In the genomic region with DNA sequence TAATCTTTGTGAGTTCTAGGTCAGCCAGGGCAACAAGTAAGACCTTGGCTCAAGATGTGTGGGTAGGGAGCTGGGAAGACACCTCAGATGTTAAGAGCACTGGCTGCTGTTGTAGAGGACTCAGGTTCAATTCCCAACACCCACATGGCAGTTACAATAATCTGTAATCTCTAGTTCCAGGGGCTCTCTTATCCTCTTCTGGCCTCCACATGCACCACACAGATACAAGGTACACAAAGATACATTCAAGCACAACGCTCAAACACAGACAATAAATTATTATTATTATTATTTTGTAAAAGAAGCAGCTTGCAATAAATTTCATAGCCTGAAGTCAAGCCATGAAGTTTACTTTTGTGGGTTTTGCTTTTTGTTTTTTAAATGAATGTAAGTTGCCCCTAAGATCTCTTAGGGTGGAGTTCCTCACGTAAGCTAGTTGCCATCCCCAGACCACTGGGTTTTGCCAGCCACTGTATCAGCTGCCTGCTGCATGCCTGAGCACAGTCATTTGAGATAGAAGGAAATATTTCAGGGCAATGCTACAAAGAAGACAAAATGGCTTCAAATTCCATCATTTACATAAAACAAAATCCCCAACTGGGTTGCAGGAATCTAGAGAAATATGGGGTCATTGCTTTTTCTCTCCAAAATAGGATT, we compare ENCODE assay signal across 15 mouse cellular contexts. TPM values are rescaled to one million over a fixed set of nuclear protein-coding genes. Genes with fewer than 3 reads are reported as not detected.
DNase-seq lines count a peak whose midpoint lies in the region; ATAC-seq and TF ChIP-seq lines count a peak whose summit lies in the region.
"Had no signal": no experiment of that assay in that cellular context is flagged by ENCODE, and none has a peak within 500 bp of the region (broad histone marks: within the 10 kb centered on the region; RNA-seq: fewer than 3 reads in every experiment).

No protein-coding gene starts in this region.

- no peaks in the 10 kb centered on the region for H3K36me3 ChIP-seq in intestine, embryonic 15.5 days
- no peaks in the 10 kb centered on the region for H3K36me3 ChIP-seq in intestine, postnatal 0 days (ENCODE audit: control insufficient read depth, insufficient read depth)
- no peaks in the 10 kb centered on the region for H3K36me3 ChIP-seq in forebrain, embryonic 16.5 days (ENCODE audit: control insufficient read depth, insufficient read depth)
- H3K36me3 ChIP-seq in liver, postnatal 0 days (replicated peaks; ENCODE audit: insufficient read depth, low read length) = peaks cover 4% of the 10 kb centered on the region; the same call in 1 of the 2 replicates
- H3K36me3 ChIP-seq: embryonic facial prominence, embryonic 12.5 days; kidney, embryonic 15.5 days; limb, embryonic 10.5 days; neural tube, embryonic 15.5 days had no signal

- H3K9ac ChIP-seq in intestine, embryonic 15.5 days = no peak overlapping the region
- no peak overlapping the region for H3K9ac ChIP-seq in intestine, postnatal 0 days (ENCODE audit: low read depth, low read length)
- H3K9ac ChIP-seq in forebrain, embryonic 16.5 days (replicated peaks; ENCODE audit: low read depth, low read length) = no peak overlapping the region
- H3K9ac ChIP-seq in liver, postnatal 0 days (replicated peaks) = 0 out of 2 replicates have a peak overlapping the region, but pooled peaks have one; percentile 21
- H3K9ac ChIP-seq: embryonic facial prominence, embryonic 12.5 days; kidney, embryonic 15.5 days; neural tube, embryonic 15.5 days had no signal

- no peaks in the 10 kb centered on the region for H3K9me3 ChIP-seq in intestine, embryonic 15.5 days
- no peaks in the 10 kb centered on the region for H3K9me3 ChIP-seq in intestine, postnatal 0 days (ENCODE audit: control insufficient read depth)
- H3K9me3 ChIP-seq in forebrain, embryonic 16.5 days (ENCODE audit: control insufficient read depth, low read length) = no peaks in the 10 kb centered on the region
- no peaks in the 10 kb centered on the region for H3K9me3 ChIP-seq in liver, postnatal 0 days (ENCODE audit: low read length)
- H3K9me3 ChIP-seq: embryonic facial prominence, embryonic 12.5 days; kidney, embryonic 15.5 days; limb, embryonic 10.5 days; neural tube, embryonic 15.5 days had no signal

- 87% methylated on average over 2 of the region's 2 CpGs for WGBS in intestine, embryonic 15.5 days
- WGBS in intestine, postnatal 0 days = 94% methylated on average over 2 of the region's 2 CpGs
- WGBS in forebrain, embryonic 16.5 days = 82% methylated on average over 2 of the region's 2 CpGs
- WGBS in liver, postnatal 0 days (ENCODE audit: insufficient replicate concordance) = 68% methylated on average over 2 of the region's 2 CpGs

- TF ChIP-seq EP300 in liver, postnatal 0 days (IDR thresholded peaks at IDR 0.05; ENCODE audit: low read depth) = peak; percentile 97

- no peaks in the 10 kb centered on the region for H3K27me3 ChIP-seq in intestine, embryonic 15.5 days (replicated peaks)
- H3K27me3 ChIP-seq in intestine, postnatal 0 days (replicated peaks; ENCODE audit: control insufficient read depth, insufficient read depth, low read length) = no peaks in the 10 kb centered on the region
- no peaks in the 10 kb centered on the region for H3K27me3 ChIP-seq in forebrain, embryonic 16.5 days (replicated peaks; ENCODE audit: control insufficient read depth, insufficient read depth, low read length)
- no peaks in the 10 kb centered on the region for H3K27me3 ChIP-seq in liver, postnatal 0 days (ENCODE audit: insufficient read depth, low read length)
- H3K27me3 ChIP-seq: embryonic facial prominence, embryonic 12.5 days; kidney, embryonic 15.5 days; neural tube, embryonic 15.5 days had no signal

- no peak overlapping the region for H3K27ac ChIP-seq in intestine, embryonic 15.5 days
- H3K27ac ChIP-seq in intestine, postnatal 0 days (ENCODE audit: low read depth, low read length) = no peak overlapping the region
- peak overlapping the region; percentile 70; the same call in 1 of the 2 replicates for H3K27ac ChIP-seq in forebrain, embryonic 16.5 days (ENCODE audit: low read length)
- H3K27ac ChIP-seq in liver, postnatal 0 days (ENCODE audit: low read depth) = peak overlapping the region; percentile 77
- H3K27ac ChIP-seq: embryonic facial prominence, embryonic 12.5 days; hindbrain, postnatal 0 days; kidney, embryonic 15.5 days; limb, embryonic 10.5 days; neural tube, embryonic 15.5 days had no signal

- no peak overlapping the region for H3K4me2 ChIP-seq in intestine, embryonic 15.5 days (replicated peaks)
- no peak overlapping the region for H3K4me2 ChIP-seq in intestine, postnatal 0 days (replicated peaks; ENCODE audit: low read depth)
- no peak overlapping the region for H3K4me2 ChIP-seq in forebrain, embryonic 16.5 days (ENCODE audit: low read length)
- H3K4me2 ChIP-seq in liver, postnatal 0 days (ENCODE audit: low read depth, low read length) = peak overlapping the region; percentile 52
- H3K4me2 ChIP-seq: embryonic facial prominence, embryonic 12.5 days; kidney, embryonic 15.5 days; neural tube, embryonic 15.5 days had no signal

- no peaks in the 10 kb centered on the region; the same call in 1 of the 2 replicates for H3K4me1 ChIP-seq in intestine, embryonic 15.5 days (replicated peaks)
- 0 out of 2 replicates have a peak, but pooled peaks cover 4% of the 10 kb centered on the region for H3K4me1 ChIP-seq in intestine, postnatal 0 days (replicated peaks; ENCODE audit: control insufficient read depth, insufficient read depth, low read length)
- peaks cover 7% of the 10 kb centered on the region; the same call in 1 of the 2 replicates for H3K4me1 ChIP-seq in forebrain, embryonic 16.5 days (replicated peaks; ENCODE audit: control insufficient read depth, insufficient read depth, low read length)
- H3K4me1 ChIP-seq in liver, postnatal 0 days (ENCODE audit: insufficient read depth) = peaks cover 59% of the 10 kb centered on the region
- H3K4me1 ChIP-seq: embryonic facial prominence, embryonic 12.5 days; neural tube, embryonic 15.5 days had no signal

- TF ChIP-seq CTCF in intestine, postnatal 0 days (IDR thresholded peaks at IDR 0.05; ENCODE audit: low read depth) = no peak
- TF ChIP-seq CTCF in liver, postnatal 0 days (IDR thresholded peaks at IDR 0.05; ENCODE audit: low read depth) = no peak

- ATAC-seq in intestine, embryonic 15.5 days = peak; percentile 58; the same call in 1 of the 2 replicates
- no peak for ATAC-seq in intestine, postnatal 0 days
- ATAC-seq in forebrain, embryonic 16.5 days = no peak
- ATAC-seq in liver, postnatal 0 days = peak; percentile 79
- ATAC-seq in cerebellum, adult (ENCODE audit: insufficient number of reproducible peaks, low FRiP score, low TSS enrichment) = no peak
- ATAC-seq: hindbrain, postnatal 0 days; lung, postnatal 0 days had no signal

- peak; percentile 67 for DNase-seq in c-Kit-positive CD71-positive TER-119-negative erythroid progenitor cells, embryonic 14.5 days (ENCODE audit: low read depth)
- DNase-seq in liver, postnatal 0 days = no peak
- DNase-seq in gastrocnemius, postnatal 4 days (ENCODE audit: low spot score in 2 of 2) = no peak
- DNase-seq in thymus, adult 18-20 months = no peak

- no peak overlapping the region for H3K4me3 ChIP-seq in intestine, embryonic 15.5 days (replicated peaks)
- no peak overlapping the region for H3K4me3 ChIP-seq in intestine, postnatal 0 days (ENCODE audit: low read depth, low read length)
- no peak overlapping the region for H3K4me3 ChIP-seq in forebrain, embryonic 16.5 days (replicated peaks; ENCODE audit: low read length)
- H3K4me3 ChIP-seq in liver, postnatal 0 days (ENCODE audit: low read depth, low read length) = no peak overlapping the region
- H3K4me3 ChIP-seq: embryonic facial prominence, embryonic 12.5 days; kidney, embryonic 15.5 days; limb, embryonic 10.5 days; neural tube, embryonic 15.5 days had no signal

RNA-seq across cellular contexts. Expression of a gene that starts 32.5 kb away (rescaled TPM):
- 3.2 and 3.3 TPM in 2 replicates for polyA plus RNA-seq in intestine, embryonic 15.5 days (2015; fragmentation: Nextera tagmentation; extraction: Ambion mirVana)
- polyA plus RNA-seq in intestine, postnatal 0 days (2015; fragmentation: Nextera tagmentation; extraction: Ambion mirVana) = 3.4 and 3.8 TPM in 2 replicates
- polyA plus RNA-seq in forebrain, embryonic 16.5 days (2015; fragmentation: Nextera tagmentation; extraction: Ambion mirVana) = 11.2 and 13.0 TPM in 2 replicates
- 6.6 and 7.0 TPM in 2 replicates for polyA plus RNA-seq in liver, postnatal 0 days (2015; fragmentation: Nextera tagmentation; extraction: Ambion mirVana)
- total RNA-seq in gastrocnemius, postnatal 4 days (2021) = 1 to 10 TPM; 7.4 to 7.8 TPM
- total RNA-seq: granulocyte monocyte progenitor cell, adult 5-6 weeks had no signal

Comparison
In these comparisons a context has a peak if more than half of its experiments do, and no peak if none do; other contexts are left out.
1. ATAC-seq: peak in intestine, embryonic 15.5 days (single experiment) and liver, postnatal 0 days (single experiment); none in intestine, postnatal 0 days (single experiment), forebrain, embryonic 16.5 days (single experiment) and cerebellum, adult (single experiment).
2. H3K27ac ChIP-seq: peak in forebrain, embryonic 16.5 days (single experiment) and liver, postnatal 0 days (single experiment); none in intestine, embryonic 15.5 days (single experiment) and intestine, postnatal 0 days (single experiment).